Mouse (Mus musculus) kidney, adult 9 months (tissue): Measurements from ENCODE around the gene Scube3.

Experiments used
- DNase-seq: peaks from one replicate; pipeline ENCODE4 v3.0.0; 2022

Scube3 gene

DNA sequence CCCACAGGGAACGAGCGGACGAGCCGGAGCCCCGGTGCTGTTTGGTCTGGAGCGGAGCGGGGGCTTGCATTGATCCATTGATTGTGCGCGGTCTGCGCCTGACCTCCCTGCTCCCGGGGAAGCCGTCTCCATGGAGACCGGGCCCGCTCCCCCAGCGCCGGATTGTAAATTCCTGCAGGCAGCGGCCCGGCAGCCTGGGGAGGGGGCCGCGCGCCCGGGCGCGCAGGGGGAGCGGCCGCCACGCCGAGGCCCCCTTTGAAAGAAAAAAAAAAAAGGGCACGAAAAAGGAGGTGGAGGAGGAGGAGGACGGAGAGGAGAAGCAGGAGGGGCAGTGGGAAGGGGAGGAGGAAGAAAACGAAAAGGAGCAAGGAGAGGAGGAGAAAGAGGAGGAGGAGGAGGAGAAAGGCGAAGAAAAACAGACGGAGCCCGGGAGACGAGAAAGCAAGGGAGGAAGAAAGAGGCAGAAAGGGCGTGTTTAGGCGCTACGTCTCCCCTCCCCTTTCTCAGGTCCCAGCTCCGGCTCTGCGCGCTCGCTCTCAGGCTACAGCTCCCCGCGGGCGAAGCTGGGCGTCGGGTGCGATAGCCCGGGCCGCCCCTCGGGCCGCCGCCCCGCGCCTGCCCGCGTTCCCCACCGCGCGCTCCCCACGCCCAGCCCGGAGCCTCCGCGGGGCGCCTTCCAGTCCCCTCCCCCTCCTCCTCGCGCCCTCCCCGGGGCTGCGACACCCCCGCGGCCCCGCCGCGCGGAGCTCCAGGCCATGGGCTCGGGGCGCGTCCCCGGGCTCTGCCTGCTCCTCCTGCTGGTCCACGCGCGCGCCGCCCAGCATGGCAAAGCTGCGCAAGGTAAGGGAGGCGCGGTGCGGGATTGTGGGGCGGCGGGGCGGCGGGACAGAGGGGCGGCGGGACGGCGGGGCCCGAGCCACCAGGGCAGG is at the start of gene Scube3:
TSS of gene Scube3 (plus strand) at position 371 of the 929 bp plus-strand sequence.
- no peak for DNase-seq

DNA sequence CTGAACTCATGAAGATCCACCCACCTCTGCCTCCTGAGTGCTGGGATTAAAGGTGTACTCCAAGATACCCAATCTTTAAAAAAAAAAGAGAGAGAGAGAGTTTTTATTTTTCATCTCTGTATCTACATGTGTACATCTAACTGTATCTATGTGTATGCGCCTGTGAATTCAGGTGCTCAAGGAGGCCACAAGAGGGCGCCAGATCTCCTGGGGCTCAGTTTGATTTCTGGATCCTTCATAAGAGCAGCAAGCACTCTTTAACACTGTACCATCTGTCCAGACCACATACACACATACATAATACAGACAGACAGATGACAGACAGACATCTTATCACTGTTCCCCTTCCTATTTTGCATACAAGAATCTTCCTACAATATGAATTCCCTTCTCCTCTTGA is 49.6 kb upstream of the Scube3 start:
- no peak for DNase-seq

DNA sequence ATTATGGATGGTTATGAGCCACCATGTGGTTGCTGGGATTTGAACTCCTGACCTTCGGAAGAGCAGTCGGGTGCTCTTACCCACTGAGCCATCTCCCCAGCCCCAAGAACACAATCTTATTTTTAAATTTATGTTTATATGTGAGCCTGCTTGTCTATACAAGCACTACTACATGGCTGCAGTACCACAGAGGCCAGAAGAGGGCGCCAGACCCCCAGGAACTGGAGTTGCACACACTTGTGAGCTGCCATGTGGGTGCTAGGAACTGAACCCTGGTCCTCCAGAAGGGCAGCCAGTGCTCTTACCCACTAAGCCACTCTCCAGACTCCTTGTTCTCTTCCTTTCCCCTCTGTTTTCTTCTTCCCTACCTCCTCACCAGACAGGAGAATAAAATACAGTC is 48.1 kb upstream of the Scube3 start:
- no peak for DNase-seq

DNA sequence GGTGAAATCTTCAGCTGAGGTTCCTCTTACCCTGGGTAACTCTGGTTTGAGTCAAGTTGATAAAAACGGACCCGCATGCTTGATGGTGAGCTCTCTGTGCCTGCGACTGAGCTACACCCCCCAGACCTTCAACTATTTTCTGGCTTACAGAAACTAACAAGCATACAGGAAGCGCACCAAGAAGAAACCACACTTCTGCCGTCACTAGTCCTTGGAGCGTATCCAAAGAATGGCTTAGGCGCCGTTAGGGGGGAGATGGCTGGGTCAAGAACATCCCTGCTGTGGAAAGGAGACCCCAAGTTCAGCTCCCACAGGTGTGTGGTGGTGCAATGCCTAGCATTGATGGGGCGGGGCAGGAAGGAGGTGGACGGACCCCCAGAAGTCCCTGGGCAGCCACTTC is 45.5 kb upstream of the Scube3 start:
- no peak for DNase-seq

DNA sequence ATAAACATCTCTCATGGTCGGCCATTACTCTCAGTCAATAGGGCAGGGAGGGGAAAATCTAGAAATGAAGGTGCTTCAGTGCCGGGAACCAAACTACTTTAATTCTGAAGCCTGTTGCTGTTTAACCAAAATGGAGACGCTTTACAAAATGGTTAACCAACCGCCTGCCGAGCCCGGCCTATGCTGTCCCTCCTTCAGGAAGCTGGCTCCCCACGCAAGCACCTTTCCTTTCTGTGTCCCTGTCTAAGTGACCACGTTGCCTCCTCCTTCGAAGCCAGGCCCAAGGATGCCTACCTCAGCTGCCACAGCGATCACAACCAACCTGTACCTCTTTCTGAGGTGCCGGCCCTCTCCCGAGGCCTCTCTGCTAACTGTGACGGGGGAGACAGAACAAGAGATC is 44.6 kb upstream of the Scube3 start:
- DNase-seq, result peak; percentile 44

DNA sequence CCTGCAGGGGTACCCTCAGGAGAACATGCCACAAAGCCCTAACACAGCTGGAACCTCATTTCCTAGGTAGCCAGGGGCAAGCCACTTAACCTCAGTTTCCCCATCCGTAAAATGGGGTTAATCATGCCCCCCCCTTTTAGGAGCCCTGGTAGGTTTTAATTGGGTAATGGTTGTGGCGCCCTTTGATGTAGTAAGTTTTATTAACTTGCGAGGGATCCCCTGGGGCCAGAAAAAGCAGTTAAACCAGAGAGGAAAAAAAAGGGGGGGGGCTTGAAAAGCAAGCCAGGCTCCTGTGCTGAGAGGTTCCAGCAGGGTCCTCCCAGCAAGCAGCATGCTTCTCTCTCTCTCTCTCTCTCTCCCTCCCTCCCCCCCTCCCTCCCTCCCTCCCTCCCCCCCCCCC is 42.9 kb upstream of the Scube3 start:
- peak; percentile 22 for DNase-seq

DNA sequence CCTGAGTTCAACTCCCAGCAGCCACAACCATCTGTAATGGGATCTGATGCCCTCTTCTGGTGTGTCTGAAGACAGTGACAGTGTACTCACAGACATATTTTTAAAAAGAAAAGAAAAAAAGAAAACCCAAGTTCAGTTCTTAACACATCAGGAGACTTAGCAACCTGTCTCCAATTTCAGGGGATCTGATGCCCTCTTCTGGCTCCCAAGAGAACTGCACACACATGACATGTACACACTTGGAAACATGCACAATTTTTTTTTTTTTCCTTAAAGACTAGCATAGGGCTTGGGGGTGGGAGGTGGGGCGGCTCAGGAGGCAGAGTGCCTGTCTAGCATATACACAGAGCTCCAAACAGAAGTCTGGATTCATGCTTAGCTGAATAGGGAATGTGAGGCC is 41.3 kb upstream of the Scube3 start:
- no peak for DNase-seq

DNA sequence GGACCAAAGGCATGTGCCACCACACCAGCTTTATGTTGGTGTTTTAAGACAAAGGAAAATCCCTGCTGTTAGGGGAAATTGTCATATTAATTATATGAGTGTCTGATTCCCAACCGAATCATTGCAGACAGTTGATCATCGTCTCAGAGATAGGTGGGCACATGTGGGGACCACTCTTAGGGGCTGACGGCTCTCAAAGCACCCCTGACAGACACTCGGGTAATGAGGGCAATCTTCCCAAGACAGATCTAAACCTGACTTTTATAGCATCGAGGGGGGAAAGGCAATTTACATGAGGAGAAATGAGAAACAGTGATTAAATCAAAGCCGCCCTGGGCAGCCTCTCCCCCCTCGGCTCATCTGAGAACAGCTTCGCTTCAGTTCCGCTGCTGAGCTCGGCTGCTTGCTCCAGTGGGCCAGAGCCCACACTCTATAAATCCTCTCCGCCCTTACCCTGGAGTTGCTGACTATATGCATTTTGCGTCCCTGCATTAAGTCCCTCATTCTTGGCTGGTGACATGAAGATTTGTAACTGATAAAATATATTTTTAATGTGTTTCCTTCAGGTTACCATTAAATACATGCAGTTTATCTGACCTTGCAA is 40.6 kb upstream of the Scube3 start:
- no peak for DNase-seq

DNA sequence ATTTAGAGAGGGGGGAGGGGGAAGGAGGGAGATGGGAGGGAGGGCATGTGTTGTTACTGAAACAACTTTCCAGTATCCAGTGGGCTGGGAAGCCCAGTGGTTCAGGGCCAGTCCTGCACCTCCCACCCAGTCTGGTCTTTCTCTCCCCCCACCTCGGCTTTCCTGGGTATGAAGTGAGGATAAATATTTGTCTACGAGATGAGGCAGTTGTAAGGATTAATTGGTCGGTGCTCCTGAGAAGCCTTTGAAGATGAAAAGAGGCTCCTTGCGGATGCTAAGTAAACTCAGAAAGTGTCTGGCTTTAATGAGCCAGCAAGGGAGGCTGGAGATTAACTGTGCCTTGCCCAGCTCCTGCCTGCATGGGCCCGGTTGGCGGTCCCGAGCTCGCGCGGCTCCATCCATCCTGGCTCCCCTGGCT is 40.0 kb upstream of the Scube3 start:
- no peak for DNase-seq

DNA sequence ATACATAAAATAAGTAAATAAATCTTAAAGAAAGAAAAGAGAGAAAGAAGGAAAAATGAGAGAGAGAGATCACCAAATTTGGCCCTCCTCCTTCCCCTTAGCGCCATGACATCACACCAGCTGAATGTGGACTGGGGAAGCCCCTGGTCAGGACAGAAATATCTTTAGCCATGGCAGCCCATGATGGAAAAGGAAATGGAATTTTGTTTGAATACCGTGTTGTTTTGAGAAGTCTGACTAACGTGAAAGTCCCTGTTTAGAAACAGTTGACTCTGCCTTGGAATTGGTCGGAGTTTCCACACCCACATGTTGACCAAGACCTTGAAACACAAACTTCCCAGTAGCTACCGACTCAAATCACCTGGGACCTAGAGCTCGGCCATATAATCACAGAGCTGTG is 37.5 kb upstream of the Scube3 start:
- DNase-seq, result no peak

DNA sequence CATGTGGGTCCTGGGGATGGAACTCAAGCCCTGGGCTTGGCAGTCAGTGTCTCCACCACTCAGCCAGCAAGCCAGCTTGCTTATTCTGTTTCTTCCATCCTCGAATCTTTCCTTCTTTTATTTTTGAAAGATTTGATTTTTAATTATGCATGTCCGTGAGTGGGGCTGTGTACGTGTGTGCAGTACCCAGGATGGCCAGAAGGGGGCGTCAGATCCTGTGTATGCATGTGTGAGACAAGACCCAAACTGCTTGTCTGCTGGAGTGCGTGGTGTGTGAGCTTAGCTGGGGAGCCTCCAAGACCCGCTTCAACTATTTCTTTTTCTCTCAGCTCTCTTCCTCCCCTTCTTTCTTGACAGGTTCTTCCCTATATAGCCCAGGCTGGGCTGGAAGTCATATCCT is 35.6 kb upstream of the Scube3 start:
- DNase-seq, result no peak

DNA sequence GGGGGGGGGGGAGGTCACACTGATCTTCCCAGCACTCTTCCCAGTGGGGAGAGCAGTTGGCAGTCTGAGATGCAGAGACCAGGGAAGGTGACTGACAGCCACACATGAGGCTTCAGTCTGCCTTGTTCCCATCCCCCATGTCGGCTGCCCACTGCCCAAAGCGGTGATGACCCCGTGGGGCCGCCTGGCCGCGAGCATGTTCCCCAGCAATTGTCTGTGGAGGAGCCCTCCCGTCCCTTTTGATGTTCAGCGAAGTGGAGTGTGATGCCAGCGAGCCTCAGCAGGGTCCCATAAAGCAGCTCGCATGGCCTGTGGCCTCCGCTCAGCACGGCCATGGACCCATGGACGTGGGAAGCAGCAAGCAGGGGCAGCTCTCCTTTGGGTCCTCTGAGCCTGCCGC is 34.7 kb upstream of the Scube3 start:
- no peak for DNase-seq

DNA sequence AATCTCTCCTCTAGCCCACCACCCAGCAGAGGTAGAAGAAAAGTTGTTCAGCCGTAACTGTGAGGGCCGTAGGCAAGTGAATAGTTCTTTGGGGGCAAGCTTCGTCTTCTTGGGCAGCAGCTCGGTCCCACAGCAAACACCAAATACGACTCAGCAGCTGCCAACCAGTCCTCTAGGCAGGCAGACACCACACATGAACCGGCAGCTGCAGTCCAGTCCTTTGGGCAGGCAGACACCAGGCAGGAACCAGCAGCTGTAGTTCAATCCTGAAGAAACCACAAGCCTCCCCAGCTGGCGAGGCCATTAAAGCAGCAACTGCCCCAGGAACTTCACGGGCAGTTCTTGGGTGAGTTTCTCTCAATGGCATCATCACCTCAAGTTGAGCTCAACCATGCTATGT is 29.7 kb upstream of the Scube3 start:
- no peak for DNase-seq

DNA sequence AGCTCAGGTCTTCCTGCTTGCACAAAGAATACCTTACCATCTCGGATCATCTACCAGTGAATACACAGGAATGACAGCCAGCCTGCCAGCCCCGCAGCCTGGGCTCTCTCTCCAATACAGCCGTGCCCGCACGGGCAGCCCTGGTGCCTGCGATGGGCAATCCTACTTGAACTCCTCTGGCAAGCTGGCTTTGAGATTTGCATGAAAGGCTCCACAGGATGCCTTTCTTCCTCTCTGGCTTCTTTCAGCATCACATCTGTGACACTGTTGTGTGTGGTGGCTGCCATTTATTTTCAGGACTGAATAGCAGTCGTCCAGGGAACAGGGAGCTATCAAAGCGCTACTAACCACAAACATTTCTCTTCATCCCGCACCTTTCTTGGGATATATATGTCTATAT is 25.6 kb upstream of the Scube3 start:
- no peak for DNase-seq

DNA sequence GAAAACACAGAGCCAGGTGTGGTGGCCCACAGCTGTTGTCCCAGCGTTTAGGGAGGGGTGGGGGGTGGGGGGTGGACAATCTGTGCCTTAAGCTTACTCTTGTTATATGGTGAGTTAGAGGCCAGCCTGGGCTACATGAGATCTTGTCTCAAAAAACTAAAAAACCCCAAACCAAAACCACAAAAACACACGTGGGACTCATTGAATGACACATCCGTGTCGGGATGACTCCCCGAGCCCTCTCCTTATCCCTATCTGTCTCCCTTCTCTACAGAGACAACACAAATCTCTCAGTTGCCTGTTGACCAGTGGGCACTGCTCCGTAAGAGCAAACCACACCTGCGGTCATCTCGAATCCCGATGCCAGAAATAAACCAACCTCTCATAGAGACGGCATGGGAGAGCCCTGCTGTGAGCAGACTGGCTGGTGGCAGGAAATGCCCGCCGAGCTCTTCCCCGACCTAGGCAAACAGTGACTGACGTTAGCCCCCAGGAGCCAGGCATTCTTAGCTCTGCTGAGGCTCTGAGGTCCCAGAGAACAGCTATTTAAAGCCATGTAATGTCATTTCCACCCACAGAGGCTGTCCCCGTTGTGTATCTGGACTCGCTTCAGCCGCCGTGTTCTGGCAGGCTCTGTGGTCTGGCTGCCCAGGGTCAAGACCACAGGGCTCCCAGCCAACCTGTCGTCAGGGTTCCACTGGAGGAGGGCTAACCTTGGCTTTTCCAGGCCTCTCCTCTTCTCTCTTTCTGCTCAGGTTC is 24.3 kb upstream of the Scube3 start:
- no peak for DNase-seq

DNA sequence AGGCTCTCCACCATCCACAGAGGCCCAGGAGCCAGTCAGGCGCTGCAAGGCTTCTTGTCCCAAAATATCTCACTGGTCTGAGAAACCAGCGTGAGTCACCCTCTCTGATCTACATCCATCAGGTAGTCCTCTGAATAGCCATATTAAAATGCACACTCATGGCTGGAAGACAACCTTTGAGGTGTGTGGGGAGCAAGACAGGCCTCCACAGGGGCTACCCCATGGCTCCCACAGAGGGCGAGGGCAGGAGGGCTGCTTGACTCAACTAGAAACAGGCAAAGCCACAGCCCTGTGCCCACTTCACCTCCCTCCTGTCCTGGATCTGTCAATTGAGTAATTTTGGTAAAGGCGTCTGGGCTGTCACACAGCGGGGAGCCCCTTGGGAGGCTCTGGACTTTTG is 21.5 kb upstream of the Scube3 start:
- DNase-seq, result no peak

DNA sequence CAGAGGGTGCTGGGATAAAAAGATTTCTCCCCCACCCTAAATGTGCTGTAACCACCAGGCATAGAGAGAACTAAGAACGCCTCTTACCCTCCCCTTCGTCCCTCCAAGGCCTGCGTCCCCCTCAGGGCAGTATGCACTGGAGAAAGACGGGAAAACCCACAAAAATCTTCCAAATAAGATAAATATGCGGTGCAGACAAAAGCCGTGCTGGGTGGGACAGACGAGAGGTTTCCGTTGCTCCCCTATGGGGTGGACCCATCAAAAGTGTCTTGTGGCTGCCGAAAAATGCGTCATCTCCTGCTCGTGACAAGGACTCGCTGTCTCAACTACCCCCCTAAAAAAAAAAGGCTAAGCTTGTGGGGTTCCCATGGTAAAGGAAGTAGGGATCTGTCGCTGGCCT is 19.0 kb upstream of the Scube3 start:
- DNase-seq, result no peak

DNA sequence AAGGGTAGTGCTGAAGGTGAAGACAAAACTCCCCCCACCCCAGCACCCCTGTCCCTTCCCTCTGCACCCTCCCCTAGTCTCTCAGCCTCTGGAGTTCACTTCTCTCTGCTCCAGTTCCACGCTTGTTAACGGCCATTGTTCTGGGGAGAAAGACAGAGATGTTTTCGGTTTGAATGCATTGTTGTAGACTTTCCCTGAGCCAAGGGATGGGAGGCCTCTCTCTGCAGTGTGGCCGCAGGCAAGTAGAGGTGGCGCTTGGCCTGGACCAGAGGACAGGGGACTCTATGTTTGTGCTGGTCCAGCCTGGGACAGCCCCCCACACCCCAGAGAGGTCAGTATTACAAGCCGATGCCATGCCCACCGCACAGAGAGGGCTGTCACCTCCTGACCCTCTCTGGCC is 18.3 kb upstream of the Scube3 start:
- DNase-seq, result no peak

DNA sequence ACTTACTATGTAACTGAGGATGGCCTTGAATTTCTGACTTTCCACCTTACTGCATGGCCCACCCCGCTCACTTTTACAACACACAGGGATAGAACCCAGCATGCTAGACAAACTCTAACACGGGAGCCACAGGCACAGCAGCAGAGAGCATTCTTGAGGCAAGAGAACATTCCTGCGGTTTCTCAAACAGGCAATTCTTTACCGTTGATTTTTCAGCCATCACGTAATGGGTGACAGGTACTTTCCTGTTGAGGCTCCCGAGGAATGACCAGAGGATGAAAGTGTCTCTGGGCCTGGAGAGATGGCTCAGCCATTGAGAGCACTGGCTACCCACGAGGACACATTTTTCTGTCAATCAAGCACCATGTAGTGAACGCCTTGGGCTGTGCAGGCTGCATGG is 17.6 kb upstream of the Scube3 start:
- no peak for DNase-seq

DNA sequence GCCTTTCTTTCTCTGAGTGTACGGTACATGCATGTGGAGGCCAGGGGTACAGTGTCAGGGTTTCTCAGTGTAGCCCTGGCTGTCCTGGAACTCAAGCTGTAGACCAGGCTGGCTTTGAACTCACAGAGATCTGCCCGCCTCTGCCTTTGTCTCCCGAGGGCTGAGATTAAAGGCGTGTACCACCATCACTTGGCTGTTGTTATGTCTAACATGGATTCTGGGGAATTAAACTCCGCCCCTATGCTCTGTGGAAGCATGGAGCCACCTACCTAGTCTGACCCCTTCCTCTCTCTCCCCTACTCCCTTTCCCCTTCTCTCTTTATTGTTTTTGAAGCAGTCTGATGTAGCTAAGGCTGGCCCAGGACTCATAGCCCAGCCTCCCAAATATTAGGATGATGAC is 12.1 kb upstream of the Scube3 start:
- DNase-seq, result no peak

DNA sequence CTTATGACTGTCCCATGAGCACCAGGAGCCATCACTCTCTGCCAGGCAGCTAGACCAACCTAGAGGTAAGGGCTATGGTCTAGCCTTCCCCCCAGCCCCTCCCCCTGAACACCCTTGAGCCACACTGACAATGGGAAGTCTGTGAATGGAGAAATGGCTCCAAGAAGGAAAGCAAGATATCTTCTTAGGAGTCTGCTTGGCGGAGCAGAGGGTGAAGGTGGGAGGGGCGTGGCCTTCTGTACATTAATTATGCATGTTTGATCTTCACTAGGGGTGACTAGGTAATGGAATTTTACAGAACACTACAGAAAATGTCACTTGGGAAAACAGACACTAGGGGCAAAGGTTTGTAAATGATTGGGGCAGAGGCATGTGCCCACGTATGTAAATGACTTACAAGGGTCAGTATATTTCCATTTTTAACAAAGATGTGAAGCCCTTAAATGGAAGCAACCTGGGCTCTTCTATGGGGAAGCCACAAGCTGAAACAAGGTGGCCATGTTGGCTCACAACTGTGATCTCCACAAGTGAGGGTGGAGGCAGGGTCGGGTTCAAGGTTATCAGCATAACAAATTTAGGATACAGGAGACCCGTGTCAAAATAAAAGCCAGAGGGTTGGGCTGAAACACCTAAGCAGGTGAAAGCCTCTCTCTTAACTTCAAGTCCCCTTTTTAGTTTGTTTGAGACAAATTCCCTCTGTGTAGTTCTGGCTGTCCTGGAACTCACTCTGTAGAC is 11.4 kb upstream of the Scube3 start:
- DNase-seq, result no peak

DNA sequence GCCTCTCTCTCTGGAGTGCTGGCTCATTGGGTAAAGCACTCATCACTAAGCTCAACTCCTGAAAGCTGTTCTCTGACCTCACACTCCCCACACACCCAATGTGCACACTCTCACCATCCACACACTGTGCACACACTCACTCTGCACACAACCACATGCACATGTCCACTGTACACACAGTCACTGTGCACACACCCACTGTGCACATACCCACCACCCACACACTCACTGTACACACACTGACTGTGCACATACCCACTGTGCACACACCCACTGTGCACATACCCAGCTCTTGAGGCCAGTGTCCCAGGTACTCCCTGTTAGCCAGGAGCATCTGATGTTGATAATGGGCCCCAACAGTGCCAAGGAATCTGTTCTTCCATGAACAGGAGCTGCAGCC is 10.8 kb upstream of the Scube3 start:
- DNase-seq, result no peak

DNA sequence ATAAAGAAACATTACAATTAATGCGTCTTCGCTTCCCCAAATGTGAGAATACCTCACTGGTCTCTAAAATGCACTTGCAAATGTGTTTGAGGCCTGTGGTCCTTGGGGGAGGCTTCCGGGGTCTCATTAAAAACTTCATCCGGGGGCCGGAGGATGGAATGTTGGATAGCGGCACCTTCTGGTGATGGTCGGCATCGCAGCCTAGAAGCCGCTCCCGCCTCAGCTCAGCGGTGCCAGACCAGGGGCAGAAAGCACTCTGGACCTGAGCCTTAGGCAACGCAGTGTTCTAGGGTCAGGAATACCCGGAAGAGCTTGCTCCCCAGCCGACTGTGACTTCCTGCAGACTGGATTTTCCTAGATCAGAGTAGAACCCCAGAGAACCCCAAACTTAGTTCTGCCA is 8.7 kb upstream of the Scube3 start:
- DNase-seq, result peak; percentile 62
